Mouse (Mus musculus) olfactory bulb, adult 2 months (tissue): ENCODE results near the gene Col26a1. TPM values are rescaled to one million over a fixed set of nuclear protein-coding genes. Genes with fewer than 3 reads are reported as not detected.
A peak's percentile ranks its signal among the peaks of the same experiment; 100 is the strongest.

Source experiments
- H3K27ac ChIP-seq: fragments of 200-500 bp; 2 replicates; pipeline ENCODE4 v1.5.1; 2012; ENCODE audit warnings: low read depth, low read length; ENCODE audit not compliant: insufficient read depth
- H3K4me1 ChIP-seq: fragments of 200-500 bp; 2 replicates; pipeline ENCODE4 v1.6.1; 2012; ENCODE audit warnings: low read length; ENCODE audit not compliant: control insufficient read depth, insufficient read depth
- H3K4me3 ChIP-seq: fragments of 200-500 bp; 2 replicates; pipeline ENCODE4 v1.5.1; 2012; ENCODE audit warnings: mild to moderate bottlenecking, low read depth, low read length, moderate library complexity; ENCODE audit not compliant: insufficient read depth
- CTCF ChIP-seq: fragments of 200-500 bp; IDR thresholded peaks from 2 replicates; pipeline ENCODE4 v1.5.1; 2012; ENCODE audit warnings: low read depth, mild to moderate bottlenecking, low read length, moderate library complexity; ENCODE audit not compliant: insufficient read depth
- POLR2A ChIP-seq: fragments of 200-500 bp; IDR thresholded peaks from 2 replicates; pipeline ENCODE4 v1.6.1; 2012; ENCODE audit warnings: mild to moderate bottlenecking, low read depth, low read length, moderate library complexity; ENCODE audit not compliant: insufficient read depth
- WGBS: fragments of 180-500 bp; shearing (Covaris S2); methylation state at CpG from one replicate; pipeline ENCODE4 v1.1.7; 2018; 5-methylcytosine and 5-hydroxymethylcytosine counted together
- polyA plus RNA-seq: library from polyadenylated mRNA; stranded (reverse); fragments of >200 nt; gene quantifications from 2 replicates; pipeline ENCODE4 v1.2.4, GENCODE M21; 2012; ENCODE audit warnings: low replicate concordance; ENCODE audit not compliant: missing spikeins, insufficient read depth, insufficient read length

Col26a1 gene
- polyA plus RNA-seq, 1 experiment = not detected

GRCm38 (mm10) chr5:136914183-136914582 lies 31.2 kb upstream of the Col26a1 start:
- H3K4me1 ChIP-seq = peaks cover 7% of the 10 kb centered on the region
- H3K4me3 ChIP-seq = no peak overlapping the region
- no peak overlapping the region for H3K27ac ChIP-seq
- 75% methylated on average over 3 of the region's 3 CpGs for WGBS
- no peak for TF ChIP-seq CTCF
- no peak for TF ChIP-seq POLR2A

GRCm38 (mm10) chr5:136907991-136908857 lies 25.2 kb upstream of the Col26a1 start, which contains the start of gene Ift22:
Gene Ift22 (plus strand): TSS chr5:136908150.
- peaks cover 12% of the 10 kb centered on the region for H3K4me1 ChIP-seq
- TF ChIP-seq CTCF (no peak), POLR2A (peak; percentile 53; the same call in 1 of the 2 replicates)
- WGBS = 8% methylated on average over 32 of the region's 32 CpGs
- peak within 1 kb of the TSS; percentile 89 for H3K4me3 ChIP-seq
- H3K27ac ChIP-seq = peak within 1 kb of the TSS; percentile 5; the same call in 1 of the 2 replicates

DNA sequence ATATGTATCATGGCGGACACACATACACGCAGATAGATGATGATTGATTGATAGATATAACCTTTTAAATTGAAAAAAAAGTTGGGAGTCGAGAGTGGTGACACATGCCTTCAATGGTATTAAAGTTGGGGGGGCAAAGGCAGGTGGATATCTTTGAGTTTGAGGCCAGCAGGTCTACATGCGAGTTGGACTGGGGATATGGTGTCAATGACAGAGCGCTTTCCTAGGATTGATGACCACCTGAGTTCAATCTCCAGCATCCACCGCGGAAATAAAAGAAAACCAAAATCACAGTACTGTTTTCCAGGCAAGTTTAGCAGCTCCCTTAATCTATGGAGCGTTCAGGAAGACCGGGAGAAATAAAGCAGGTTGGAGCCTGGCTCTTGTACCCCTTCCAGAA lies 24.6 kb upstream of the Col26a1 start:
- Histone ChIP-seq H3K4me1 (peaks cover 12% of the 10 kb centered on the region), H3K27ac (peak overlapping the region; percentile 5; the same call in 1 of the 2 replicates), H3K4me3 (peak overlapping the region; percentile 89)
- 42% methylated on average over 9 of the region's 9 CpGs for WGBS
- TF ChIP-seq POLR2A (no peak), CTCF (no peak)

- 52% methylated on average over 7 of the region's 7 CpGs for WGBS
- H3K4me3 ChIP-seq = no peak overlapping the region
- TF ChIP-seq POLR2A (no peak), CTCF (no peak)
- H3K4me1 ChIP-seq = peaks cover 12% of the 10 kb centered on the region
- no peak overlapping the region for H3K27ac ChIP-seq
Measured at GRCm38 (mm10) chr5:136905630-136906029, 22.6 kb upstream of the Col26a1 start.

- WGBS = 63% methylated on average over 3 of the region's 3 CpGs
- Histone ChIP-seq H3K4me1 (peaks cover 7% of the 10 kb centered on the region), H3K27ac (no peak overlapping the region), H3K4me3 (no peak overlapping the region)
- TF ChIP-seq CTCF = no peak
- TF ChIP-seq POLR2A = no peak
Measured at GRCm38 (mm10) chr5:136904621-136905020, 21.6 kb upstream of the Col26a1 start.

- Histone ChIP-seq H3K4me1 (no peaks in the 10 kb centered on the region), H3K4me3 (no peak overlapping the region), H3K27ac (no peak overlapping the region)
- TF ChIP-seq POLR2A (no peak), CTCF (no peak)
- 50% methylated on average over 10 of the region's 10 CpGs for WGBS
Measured at GRCm38 (mm10) chr5:136895529-136895963, 12.5 kb upstream of the Col26a1 start.

GRCm38 (mm10) chr5:136894840-136895528 lies 12.0 kb upstream of the Col26a1 start:
- TF ChIP-seq CTCF (no peak), POLR2A (no peak)
- Histone ChIP-seq H3K4me1 (no peaks in the 10 kb centered on the region), H3K27ac (no peak overlapping the region), H3K4me3 (no peak overlapping the region)
- WGBS = 70% methylated on average over 25 of the region's 25 CpGs

GRCm38 (mm10) chr5:136888539-136889355 lies 5.7 kb upstream of the Col26a1 start:
- Histone ChIP-seq H3K4me3 (no peak overlapping the region), H3K4me1 (no peaks in the 10 kb centered on the region; the same call in 1 of the 2 replicates), H3K27ac (no peak overlapping the region)
- TF ChIP-seq CTCF (no peak), POLR2A (no peak)
- WGBS = 68% methylated on average over 19 of the region's 19 CpGs
